Mouse (Mus musculus) midbrain, embryonic 10.5 days (tissue): ENCODE measurements around the gene S100a11. TPM values are rescaled to one million over a fixed set of nuclear protein-coding genes. Genes with fewer than 3 reads are reported as not detected.
"Not testable (repeated sequence)": the region's sequence is repeated elsewhere in the genome, so short reads cannot be mapped to it uniquely, and the experiment has no call there.

Experiments used
- DNase-seq: peaks from one replicate; pipeline ENCODE4 v3.0.0-alpha.2; 2017; ENCODE audit warnings: low spot score
- H3K27ac ChIP-seq: fragments of 300-500 bp; sonication (generic); replicated peaks from 2 replicates; pipeline ENCODE4 v1.5.1; 2016; ENCODE audit warnings: mild to moderate bottlenecking
- H3K27me3 ChIP-seq: fragments of 300-500 bp; sonication (generic); 2 replicates; pipeline ENCODE4 v1.6.1; 2016; ENCODE audit warnings: low read depth, mild to moderate bottlenecking; ENCODE audit not compliant: poor library complexity, severe bottlenecking
- H3K36me3 ChIP-seq: fragments of 300-500 bp; sonication (generic); 2 replicates; pipeline ENCODE4 v1.6.1; 2016; ENCODE audit warnings: mild to moderate bottlenecking, moderate library complexity
- H3K4me1 ChIP-seq: fragments of 300-500 bp; sonication (generic); 2 replicates; pipeline ENCODE4 v1.6.1; 2016
- H3K4me3 ChIP-seq: fragments of 300-500 bp; sonication (generic); 2 replicates; pipeline ENCODE4 v1.5.1; 2016; ENCODE audit warnings: mild to moderate bottlenecking, moderate library complexity
- H3K9me3 ChIP-seq: fragments of 300-500 bp; sonication (generic); replicated peaks from 2 replicates; pipeline ENCODE4 v1.6.1; 2016; ENCODE audit warnings: mild to moderate bottlenecking
- WGBS: fragments of 180-500 bp; shearing (Covaris S2); methylation state at CpG from one replicate; pipeline ENCODE4 v1.1.7; 2016; 5-methylcytosine and 5-hydroxymethylcytosine counted together
- polyA plus RNA-seq: library from polyadenylated mRNA; unstranded; fragments of >200 nt; fragmentation: Nextera tagmentation; extraction: Ambion mirVana; gene quantifications from 2 replicates; pipeline ENCODE4 v1.2.1, GENCODE M21; 2016

The S100a11 gene
- polyA plus RNA-seq, result 245 and 305 TPM in 2 replicates

DNA sequence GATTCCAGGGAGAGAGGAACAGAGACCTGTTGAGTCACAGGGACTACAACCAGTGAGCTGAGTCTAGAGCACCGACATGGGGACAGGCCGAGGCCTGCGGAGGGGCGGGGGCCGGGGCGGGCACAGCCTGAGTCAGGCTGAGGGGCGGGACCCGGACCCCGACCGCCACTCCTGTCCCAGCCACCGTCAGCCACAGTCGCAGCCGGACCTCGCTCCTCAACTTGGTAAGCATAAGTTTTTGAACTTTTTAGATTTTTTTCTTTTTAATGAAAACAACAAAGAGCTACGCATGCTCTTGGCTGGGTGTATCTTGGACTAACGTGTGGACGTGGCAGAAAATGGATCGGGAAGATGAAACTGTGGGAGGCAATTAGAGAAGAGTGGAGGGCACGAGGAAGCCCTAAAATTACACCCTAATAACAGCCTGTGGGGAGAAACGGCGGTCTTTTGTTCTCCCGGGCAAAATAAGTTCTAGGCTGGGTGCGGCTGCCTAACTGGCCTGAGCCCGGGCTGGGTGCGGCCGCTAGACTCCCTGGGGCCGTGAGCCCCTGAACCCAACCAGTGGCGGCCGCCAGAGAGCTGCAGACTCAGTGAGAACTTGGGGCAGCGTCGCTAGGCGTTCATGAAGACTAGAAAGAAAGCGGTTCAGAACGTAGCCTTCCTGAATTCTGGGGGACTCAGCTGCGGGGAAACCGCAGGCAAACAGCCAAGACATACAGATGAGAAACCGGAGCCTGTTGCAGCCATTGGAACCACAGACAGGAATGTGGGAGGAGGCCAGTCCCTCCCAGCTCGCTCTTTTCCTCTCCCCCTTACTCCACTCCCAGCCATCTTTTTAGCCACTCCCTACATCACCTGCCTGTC is at the start of gene S100a11:
TSS of gene S100a11 (plus strand) at position 159 of the 864 bp plus-strand sequence.
- H3K27ac ChIP-seq, result peak within 1 kb of the TSS; percentile 76
- peak within 1 kb of the TSS; percentile 67 for H3K4me3 ChIP-seq
- H3K27me3 ChIP-seq, result peaks cover 11% of the 10 kb centered on the region
- H3K36me3 ChIP-seq, result no peaks in the 10 kb centered on the region
- WGBS, result under 1% methylated on average over 38 of the region's 38 CpGs
- DNase-seq, result peak; percentile 68
- peaks cover 10% of the 10 kb centered on the region for H3K4me1 ChIP-seq
- H3K9me3 ChIP-seq, result no peaks in the 10 kb centered on the region

GRCm38 (mm10) chr3:93480053-93480452 is 40.2 kb upstream of the S100a11 start:
- Histone ChIP-seq H3K27ac (no peak overlapping the region), H3K27me3 (no peaks in the 10 kb centered on the region), H3K4me3 (no peak overlapping the region), H3K9me3 (no peaks in the 10 kb centered on the region), H3K4me1 (no peaks in the 10 kb centered on the region), H3K36me3 (no peaks in the 10 kb centered on the region)
- DNase-seq, result no peak
- 96% methylated on average over 1 of the region's 1 CpGs for WGBS

DNA sequence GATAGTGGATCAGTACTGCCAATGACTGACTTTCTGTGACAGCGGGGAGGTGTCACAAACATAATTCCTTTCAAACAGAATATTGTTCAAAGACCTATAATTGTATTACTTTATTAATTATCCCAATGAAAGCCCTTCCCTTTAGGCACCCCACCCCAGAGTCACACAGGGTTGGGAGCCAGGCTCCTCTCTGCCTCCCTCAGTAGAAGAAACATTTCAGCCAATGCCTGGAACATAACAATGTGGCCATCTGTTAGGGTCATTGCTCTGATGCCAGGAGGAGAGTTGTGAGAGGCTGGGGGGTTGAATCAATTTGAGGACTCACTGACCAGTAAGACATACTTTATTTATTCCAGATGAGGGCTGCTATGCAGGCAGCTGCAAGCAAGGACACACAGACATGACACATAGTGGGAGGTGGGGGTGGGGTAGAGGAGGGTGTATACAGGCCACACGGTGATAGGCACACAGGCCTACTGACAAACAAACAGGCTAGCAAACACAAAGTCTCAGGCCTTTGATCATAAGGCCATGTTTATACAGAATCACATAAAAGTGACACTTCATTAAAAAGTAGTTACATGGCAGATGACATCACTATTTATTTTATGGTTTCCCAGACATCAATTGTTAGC is 38.2 kb upstream of the S100a11 start:
- H3K36me3 ChIP-seq, result no peaks in the 10 kb centered on the region
- no peaks in the 10 kb centered on the region for H3K4me1 ChIP-seq
- no peaks in the 10 kb centered on the region for H3K27me3 ChIP-seq
- 74% methylated on average over 2 of the region's 2 CpGs for WGBS
- no peaks in the 10 kb centered on the region for H3K9me3 ChIP-seq
- H3K27ac ChIP-seq, result no peak overlapping the region
- DNase-seq, result no peak
- no peak overlapping the region for H3K4me3 ChIP-seq

DNA sequence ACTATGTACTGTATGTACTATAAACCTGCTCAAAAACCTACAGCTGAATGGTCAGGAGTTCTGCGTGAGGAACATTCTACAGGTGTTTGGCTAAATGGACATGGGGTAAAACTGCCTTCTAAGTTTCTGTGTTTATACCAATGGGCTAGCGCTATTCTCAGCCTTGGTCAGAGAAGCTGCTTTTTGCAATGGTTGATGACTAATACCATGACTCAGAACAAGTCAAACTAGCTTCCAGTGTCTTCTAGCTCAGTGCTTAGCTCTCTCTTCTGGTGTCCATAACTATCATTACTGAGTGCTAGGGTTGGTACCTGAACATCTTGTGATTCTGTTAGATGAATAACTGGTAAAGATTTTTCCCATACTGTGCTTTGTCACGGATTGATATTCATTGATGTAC is 34.7 kb upstream of the S100a11 start:
- no peak overlapping the region for H3K4me3 ChIP-seq
- WGBS, result 89% methylated on average over 3 of the region's 3 CpGs
- no peaks in the 10 kb centered on the region for H3K4me1 ChIP-seq
- no peaks in the 10 kb centered on the region for H3K9me3 ChIP-seq
- H3K27me3 ChIP-seq, result no peaks in the 10 kb centered on the region
- no peaks in the 10 kb centered on the region for H3K36me3 ChIP-seq
- DNase-seq, result no peak
- no peak overlapping the region for H3K27ac ChIP-seq

DNA sequence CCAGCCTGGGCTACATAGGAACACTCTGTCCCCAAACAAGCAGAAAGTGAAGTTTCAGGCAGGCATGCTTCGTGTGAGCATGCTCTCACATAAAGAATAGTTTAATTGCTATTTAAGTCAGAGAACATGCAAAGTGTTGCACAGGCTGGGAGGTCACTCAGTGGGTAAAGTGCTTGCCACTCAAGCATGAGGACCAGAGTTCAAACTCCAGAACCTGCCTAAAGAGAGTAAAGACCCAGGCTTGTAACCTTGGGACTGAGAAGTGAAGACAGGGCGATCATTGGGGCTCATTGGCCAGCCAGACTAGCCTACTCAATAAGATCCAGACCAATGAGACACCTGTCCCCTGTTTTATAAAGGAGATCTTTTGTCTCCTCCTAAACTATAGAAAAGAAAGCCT is 31.7 kb upstream of the S100a11 start:
- no peaks in the 10 kb centered on the region for H3K9me3 ChIP-seq
- 92% methylated on average over 2 of the region's 2 CpGs for WGBS
- no peak overlapping the region for H3K4me3 ChIP-seq
- H3K27me3 ChIP-seq, result no peaks in the 10 kb centered on the region
- no peaks in the 10 kb centered on the region for H3K36me3 ChIP-seq
- no peak for DNase-seq
- H3K4me1 ChIP-seq, result no peaks in the 10 kb centered on the region
- H3K27ac ChIP-seq, result no peak overlapping the region

DNA sequence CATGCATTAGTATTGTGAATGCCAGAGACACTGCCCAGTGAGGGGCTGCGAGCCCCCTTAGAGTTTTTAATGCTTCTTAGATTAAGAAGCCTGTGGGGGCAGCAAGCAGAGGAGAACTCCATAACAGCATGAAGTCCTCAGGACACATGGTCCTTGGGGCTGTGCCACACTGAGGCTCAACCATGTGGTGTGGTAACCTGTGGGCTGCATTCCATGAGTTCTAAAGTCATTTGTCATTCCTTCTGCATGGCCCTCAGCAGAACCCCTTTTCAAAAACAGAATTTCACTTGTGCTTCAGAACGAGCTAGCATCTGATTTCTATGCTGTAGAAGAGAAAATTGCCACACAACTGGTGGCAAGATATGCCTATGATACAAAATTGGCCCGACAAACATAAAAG is 28.1 kb upstream of the S100a11 start:
- WGBS, result 75% methylated on average over 3 of the region's 3 CpGs
- Histone ChIP-seq H3K36me3 (no peaks in the 10 kb centered on the region), H3K27me3 (no peaks in the 10 kb centered on the region), H3K9me3 (no peaks in the 10 kb centered on the region), H3K4me3 (no peak overlapping the region), H3K27ac (no peak overlapping the region), H3K4me1 (no peaks in the 10 kb centered on the region)
- DNase-seq, result no peak

DNA sequence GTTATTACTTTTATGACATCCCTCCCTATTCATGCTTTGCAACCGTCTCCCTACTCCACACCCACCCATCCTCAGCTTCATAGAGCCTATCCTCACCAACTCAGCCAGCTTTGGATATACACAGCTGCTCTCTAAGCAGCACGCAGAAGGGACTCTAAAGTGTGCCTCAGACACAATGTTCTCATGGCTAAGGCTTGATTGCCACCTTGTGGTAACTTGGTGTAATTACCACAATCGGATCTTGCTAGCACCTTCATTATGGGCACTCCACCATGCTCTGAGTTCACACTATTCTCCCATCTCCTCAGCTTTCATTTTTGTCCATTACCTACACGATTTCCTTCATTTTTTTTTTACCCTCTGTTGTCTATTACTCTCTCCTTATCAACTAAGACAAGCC is 26.3 kb upstream of the S100a11 start:
- no peaks in the 10 kb centered on the region for H3K36me3 ChIP-seq
- peak; percentile 46 for DNase-seq
- H3K27ac ChIP-seq, result no peak overlapping the region
- no peaks in the 10 kb centered on the region for H3K4me1 ChIP-seq
- H3K4me3 ChIP-seq, result no peak overlapping the region
- 4% methylated on average over 4 of the region's 4 CpGs for WGBS
- no peaks in the 10 kb centered on the region for H3K9me3 ChIP-seq
- no peaks in the 10 kb centered on the region for H3K27me3 ChIP-seq

DNA sequence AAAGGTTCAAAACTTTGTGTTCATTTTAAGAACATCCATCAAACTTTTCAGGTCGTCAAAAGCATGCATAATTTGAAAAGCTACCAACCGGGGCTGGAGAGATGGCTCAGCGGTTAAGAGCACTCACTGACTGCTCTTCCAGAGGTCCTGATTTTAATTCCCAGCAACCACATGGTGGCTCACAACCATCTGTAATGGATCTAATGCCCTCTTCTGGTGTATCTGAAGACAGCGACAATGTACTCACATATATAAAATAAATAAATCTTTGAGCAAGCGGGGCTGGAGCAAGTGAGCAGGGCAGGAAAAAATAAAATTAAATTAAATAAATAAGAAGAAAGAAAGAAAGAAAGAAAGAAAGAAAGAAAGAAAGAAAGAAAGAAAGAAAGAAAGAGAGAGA is 25.5 kb upstream of the S100a11 start:
- not testable (repeated sequence) for H3K4me1 ChIP-seq, H3K27ac ChIP-seq

GRCm38 (mm10) chr3:93497131-93497530 is 23.2 kb upstream of the S100a11 start:
- H3K4me3 ChIP-seq, result no peak overlapping the region
- no peaks in the 10 kb centered on the region for H3K36me3 ChIP-seq
- H3K27ac ChIP-seq, result no peak overlapping the region
- no peak for DNase-seq
- H3K9me3 ChIP-seq, result no peaks in the 10 kb centered on the region
- H3K27me3 ChIP-seq, result no peaks in the 10 kb centered on the region
- 86% methylated on average over 3 of the region's 3 CpGs for WGBS
- no peaks in the 10 kb centered on the region for H3K4me1 ChIP-seq

More for the DNA sequence above, 25.5 kb upstream of the S100a11 start:
- H3K27me3 ChIP-seq, H3K36me3 ChIP-seq, H3K9me3 ChIP-seq, DNase-seq, H3K4me3 ChIP-seq: not testable (repeated sequence)
- WGBS, result 30% methylated on average over 5 of the region's 5 CpGs

DNA sequence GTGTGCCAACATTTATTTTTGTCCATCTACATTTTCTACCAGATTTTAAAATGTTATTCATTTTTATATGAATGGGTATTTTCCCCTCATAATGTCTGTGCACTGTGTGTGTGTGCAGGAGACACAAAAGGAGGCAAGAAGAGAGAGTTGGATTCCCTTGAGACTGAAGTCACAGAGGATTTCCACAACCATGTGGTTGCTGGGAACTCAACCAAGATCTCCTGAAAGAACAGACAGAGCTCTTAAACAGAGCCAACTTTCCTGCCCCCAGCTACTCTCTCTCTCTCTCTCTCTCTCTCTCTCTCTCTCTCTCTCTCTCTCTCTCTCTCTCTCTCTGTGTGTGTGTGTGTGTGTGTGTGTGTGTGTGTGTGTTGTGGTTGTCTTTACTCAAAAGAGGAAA is 21.2 kb upstream of the S100a11 start:
- Histone ChIP-seq H3K4me3 (no peak overlapping the region), H3K27ac (no peak overlapping the region), H3K27me3 (no peaks in the 10 kb centered on the region), H3K36me3 (no peaks in the 10 kb centered on the region), H3K9me3 (no peaks in the 10 kb centered on the region), H3K4me1 (no peaks in the 10 kb centered on the region)
- DNase-seq, result no peak

DNA sequence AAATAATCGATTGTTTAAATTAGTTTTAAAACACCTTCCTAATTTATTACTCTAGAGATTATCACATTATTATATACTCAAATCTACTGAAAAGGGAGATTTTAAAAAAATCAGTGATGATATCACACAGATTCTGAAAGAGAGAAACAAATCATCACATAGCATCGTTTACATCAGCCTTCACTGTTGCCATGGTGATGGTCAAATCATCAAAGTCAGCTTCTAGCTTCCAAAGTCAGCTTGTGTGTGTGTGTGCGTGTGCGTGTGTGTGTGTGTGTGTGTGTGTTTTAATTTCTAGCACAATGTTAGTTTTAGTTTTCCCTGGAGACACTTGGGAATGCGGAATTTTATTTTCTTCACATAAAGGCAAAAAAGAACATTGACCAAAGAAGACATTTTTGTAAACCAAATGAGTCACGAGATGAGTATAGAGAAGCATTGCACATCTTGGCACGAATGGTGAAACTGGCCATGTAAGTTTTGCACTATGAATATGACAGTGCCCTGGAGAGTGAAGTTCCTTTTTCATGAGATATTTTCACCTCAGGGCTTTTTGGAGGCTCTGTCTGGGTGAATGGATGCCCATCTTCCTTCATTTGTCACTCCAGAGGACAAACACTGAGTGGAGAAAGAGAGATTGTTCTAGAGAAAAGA is 15.6 kb upstream of the S100a11 start:
- 86% methylated on average over 7 of the region's 7 CpGs for WGBS
- Histone ChIP-seq H3K4me1 (no peaks in the 10 kb centered on the region), H3K4me3 (no peak overlapping the region), H3K27ac (no peak overlapping the region), H3K36me3 (no peaks in the 10 kb centered on the region), H3K27me3 (no peaks in the 10 kb centered on the region), H3K9me3 (no peaks in the 10 kb centered on the region)
- no peak for DNase-seq

- no peaks in the 10 kb centered on the region for H3K27me3 ChIP-seq
- H3K4me3 ChIP-seq, result no peak overlapping the region
- no peaks in the 10 kb centered on the region for H3K4me1 ChIP-seq
- WGBS, result 43% methylated on average over 30 of the region's 30 CpGs
- no peaks in the 10 kb centered on the region for H3K36me3 ChIP-seq
- no peak for DNase-seq
- H3K27ac ChIP-seq, result no peak overlapping the region
- no peaks in the 10 kb centered on the region for H3K9me3 ChIP-seq
These were observed 14.1 kb upstream of the S100a11 start for GRCm38 (mm10) chr3:93505960-93506863.
